Mouse (Mus musculus): ENCODE measurements around the gene Pax6.

The Pax6 gene

DNA sequence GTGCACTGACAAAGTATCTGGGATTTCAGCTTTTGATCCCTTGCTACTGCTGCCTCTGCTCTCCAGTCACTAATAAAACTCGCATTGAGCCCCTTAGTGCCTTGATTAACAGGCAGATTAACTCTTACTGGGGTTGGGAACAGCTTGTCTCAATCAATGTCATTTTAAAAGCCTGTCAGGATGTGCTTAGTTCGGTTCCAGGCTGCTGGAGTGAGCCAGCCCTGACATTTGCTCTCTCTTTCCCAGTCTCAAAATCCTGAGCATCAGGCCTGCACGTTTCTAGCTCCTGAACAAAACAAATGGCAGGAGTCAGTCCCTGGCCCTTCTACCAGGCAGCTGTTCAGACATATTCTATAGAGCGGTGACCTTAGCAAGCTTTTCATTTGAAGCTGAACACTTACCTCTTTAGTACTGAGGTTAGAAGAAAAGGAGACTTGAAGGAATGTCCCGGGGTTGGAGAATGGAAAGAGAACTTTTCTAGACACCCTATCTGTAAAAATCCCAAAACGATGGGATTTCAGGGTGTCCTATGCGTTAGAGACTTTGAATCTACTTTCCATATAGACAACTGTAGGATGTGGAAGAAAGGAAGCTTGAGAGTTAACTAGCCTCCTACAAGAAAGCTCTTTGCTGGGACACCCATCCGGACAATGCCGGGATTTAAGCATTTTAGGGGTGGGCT is 2.6 kb downstream of the Pax6 start:
- in situ Hi-C loops (cut with MboI, MseI): loop anchor here (10.0 kb wide), 1 partner anchor 234 kb away; the partner anchor contains the start of genes Elp4 and Immp1l

GRCm38 (mm10) chr2:105671798-105672595 is 3.3 kb downstream of the Pax6 start:
- in situ Hi-C loops (cut with MboI, MseI): loop anchor here (10.0 kb wide), 1 partner anchor 233 kb away; the partner anchor contains the start of genes Elp4 and Immp1l

DNA sequence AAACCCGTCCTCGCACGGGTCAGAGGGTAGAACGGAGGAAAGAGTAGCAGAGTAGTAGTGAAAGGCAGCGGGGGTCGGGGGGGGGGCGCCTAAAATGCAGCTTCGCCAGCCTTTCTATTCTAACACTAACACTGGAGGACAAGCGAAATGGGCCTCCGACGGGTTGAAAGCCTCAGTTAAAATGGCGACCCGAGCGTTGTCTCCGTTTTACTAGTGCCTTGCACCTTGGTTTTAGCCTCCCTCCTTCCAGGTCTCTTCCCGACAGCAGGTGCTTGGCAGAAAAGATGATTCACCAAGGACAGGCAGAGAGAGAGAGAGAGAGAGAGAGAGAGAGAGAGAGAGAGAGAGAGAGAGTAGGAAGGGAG is 3.9 kb downstream of the Pax6 start:
- in situ Hi-C loops (cut with MboI, MseI): loop anchor here (10.0 kb wide), 1 partner anchor 232 kb away; the partner anchor contains the start of genes Elp4 and Immp1l

DNA sequence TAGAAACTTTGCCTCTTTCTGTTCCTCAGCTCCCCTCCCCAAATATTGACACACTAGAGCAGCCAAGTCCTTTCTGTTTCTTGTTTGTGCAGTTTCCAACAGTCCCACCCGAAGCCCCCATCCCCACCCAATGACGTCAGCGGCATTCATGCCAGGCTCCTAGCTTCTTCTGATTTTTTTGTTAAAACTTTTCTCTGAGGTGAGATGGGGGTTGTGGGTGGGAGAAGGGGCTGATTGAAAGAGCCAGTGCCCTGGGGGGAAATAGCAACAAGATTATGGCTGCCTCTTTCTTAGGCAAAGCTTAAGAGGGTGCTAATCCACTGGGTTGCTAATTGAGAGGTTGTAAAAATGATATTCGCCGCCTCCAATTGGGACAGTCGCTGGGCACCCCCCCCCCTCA is 4.4 kb downstream of the Pax6 start:
- in situ Hi-C loops (cut with MboI, MseI): loop anchor here (10.0 kb wide), 1 partner anchor 232 kb away; the partner anchor contains the start of genes Elp4 and Immp1l

GRCm38 (mm10) chr2:105673631-105674060 is 4.9 kb downstream of the Pax6 start:
- in situ Hi-C loops (cut with MboI, MseI): loop anchor here (10.0 kb wide), 1 partner anchor 231 kb away; the partner anchor contains the start of genes Elp4 and Immp1l

DNA sequence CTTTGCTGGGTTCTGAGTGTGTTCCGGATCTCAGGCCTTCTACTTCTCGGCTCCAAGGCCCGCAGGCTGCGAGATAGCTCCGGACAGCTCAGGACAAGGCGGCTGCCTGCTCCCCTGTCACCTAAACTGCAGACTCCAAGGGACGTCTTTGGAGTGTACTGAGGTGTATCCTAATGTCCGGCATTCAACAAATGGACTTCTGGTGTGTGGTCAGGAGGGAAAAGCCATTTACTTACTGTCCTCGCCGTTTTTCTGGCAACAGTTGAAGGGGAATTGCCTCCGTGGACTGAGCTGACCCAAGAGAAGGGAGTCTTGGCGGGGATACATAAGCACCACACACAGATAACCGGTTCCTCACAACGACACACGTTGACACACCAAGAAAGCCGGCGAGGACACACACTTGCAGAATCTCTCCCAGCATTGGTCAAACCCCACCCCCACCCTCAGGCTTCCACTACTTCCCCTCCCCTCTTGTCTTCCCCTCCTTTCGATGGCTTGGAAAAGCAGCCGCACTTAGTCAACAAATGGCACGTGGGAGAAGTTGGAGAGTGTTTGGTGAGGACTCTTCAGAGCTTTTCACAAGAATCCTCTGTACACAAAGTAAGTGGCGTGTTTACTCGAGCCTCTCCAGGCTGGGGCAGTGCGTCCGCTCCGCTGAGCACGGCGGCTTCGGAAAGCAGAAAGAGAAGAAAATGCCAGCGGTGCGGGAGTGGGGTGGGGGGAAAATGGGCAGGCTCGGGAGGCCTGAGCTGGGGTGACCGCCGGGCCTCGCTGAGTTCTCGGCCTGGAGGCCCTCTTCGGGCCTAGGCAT is 5.6 kb downstream of the Pax6 start:
- in situ Hi-C loops (cut with MboI, MseI): loop anchor here (10.0 kb wide), 1 partner anchor 231 kb away; the partner anchor contains the start of genes Elp4 and Immp1l

DNA sequence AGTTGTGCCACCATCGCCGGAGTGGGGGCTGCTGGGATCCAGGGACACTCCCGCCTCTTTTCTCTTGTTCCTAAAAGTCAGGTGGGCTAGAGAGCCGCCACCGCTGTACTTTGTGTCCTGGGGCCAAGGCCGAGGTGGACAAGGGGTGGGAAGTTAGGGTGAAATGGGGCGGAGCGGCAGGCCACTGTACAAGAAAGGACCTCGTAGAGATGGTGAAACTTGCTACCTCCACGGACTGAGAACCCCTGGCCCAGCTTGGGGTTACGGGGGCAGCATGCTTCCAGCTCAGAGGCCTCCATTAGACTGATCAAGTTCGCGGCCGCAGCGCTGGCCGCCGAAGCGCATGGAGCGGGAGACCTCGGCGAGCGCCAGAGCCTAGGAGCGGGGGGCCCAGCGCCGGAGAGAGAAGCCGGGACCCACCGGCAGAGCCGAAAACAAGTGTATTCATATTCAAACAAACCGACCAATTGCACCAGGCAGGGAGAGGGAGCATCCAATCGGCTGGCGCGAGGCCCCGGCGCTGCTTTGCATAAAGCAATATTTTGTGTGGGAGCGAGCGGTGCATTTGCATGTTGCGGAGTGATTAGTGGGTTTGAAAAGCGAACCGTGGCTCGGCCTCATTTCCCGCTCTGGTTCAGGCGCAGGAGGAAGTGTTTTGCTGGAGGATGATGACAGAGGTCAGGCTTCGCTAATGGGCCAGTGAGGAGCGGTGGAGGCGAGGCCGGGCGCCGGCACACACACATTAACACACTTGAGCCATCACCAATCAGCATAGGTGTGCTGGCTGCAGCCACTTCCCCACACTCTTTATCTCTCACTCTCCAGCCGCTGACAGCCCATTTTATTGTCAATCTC is 6.4 kb downstream of the Pax6 start:
- in situ Hi-C loops (cut with MboI, MseI): loop anchor here (10.0 kb wide), 1 partner anchor 230 kb away; the partner anchor contains the start of genes Elp4 and Immp1l

DNA sequence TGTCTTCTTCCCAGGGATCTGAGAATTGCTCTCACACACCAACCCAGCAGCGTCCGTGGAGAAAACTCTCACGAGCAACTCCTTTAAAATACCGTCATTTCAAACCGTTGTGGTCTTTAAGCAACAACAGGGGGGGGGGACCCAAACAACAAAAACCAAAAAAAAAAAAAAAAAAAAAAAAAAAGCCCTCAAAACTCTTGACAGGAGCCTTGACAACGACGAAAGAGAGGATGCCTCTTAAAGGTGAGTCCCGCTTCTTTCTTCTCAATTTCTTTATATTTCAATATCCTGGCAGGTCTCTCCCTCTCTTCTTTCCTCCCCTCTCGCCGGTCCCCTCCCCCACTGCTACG is 7.0 kb downstream of the Pax6 start:
- in situ Hi-C loops (cut with MboI, MseI): loop anchor here (10.0 kb wide), 1 partner anchor 229 kb away; the partner anchor contains the start of genes Elp4 and Immp1l

GRCm38 (mm10) chr2:105676080-105676908 is 7.6 kb downstream of the Pax6 start:
- in situ Hi-C loops (cut with MboI, MseI): loop anchor here (10.0 kb wide), 1 partner anchor 229 kb away; the partner anchor contains the start of genes Elp4 and Immp1l

GRCm38 (mm10) chr2:105676909-105677433 is 8.3 kb downstream of the Pax6 start:
- in situ Hi-C loops (cut with MboI, MseI): loop anchor here (10.0 kb wide), 1 partner anchor 228 kb away; the partner anchor contains the start of genes Elp4 and Immp1l

GRCm38 (mm10) chr2:105677434-105678105 is 8.9 kb downstream of the Pax6 start:
- in situ Hi-C loops (cut with MboI, MseI): loop anchor here (10.0 kb wide), 1 partner anchor 227 kb away; the partner anchor contains the start of genes Elp4 and Immp1l

GRCm38 (mm10) chr2:105678306-105678705 is 9.6 kb downstream of the Pax6 start:
- in situ Hi-C loops (cut with MboI, MseI): loop anchor here (10.0 kb wide), 1 partner anchor 226 kb away; the partner anchor contains the start of genes Elp4 and Immp1l

DNA sequence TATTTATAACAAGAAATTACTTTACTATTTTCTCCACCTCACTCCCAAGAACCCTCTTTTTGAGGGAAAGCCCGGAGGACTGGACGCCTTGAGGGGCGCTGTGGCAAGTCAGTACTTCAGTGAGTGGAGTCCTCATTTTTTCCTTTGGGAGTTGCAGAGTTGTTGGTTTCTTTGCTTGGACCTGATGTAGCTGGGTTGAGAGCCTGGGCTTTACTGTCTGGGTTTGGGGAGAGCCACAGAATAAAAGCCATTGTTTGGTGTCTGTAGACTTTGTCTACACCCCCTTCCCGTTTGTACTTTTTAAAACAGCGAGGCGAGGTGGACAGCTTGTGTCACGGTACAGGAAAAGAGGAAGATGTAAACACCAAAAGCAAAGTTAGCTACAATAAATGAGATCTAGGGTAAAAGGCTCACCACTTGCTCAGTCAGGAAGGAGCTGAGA is 10.2 kb downstream of the Pax6 start:
- in situ Hi-C loops (cut with MboI, MseI): loop anchor here (10.0 kb wide), 1 partner anchor 226 kb away; the partner anchor contains the start of genes Elp4 and Immp1l

DNA sequence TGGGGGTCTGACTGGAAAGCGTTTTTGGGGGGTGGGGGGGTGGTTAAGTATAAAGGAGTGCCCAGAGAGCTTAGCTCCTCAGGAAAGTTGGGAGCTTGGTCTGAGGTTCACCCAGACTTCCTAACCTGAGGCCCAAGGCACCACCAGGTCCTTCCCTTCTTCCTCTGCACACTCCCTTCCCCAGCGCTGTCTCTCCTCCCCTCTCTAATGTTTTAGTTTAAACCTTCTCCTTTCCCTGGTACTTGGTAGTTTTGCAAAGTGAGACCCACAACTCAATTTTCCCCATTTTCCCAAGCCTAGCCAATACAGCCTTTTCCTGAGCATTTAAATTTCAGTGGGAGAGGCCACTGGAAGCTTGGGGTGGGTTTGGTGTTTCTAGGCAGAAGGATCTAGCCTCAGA is 10.6 kb downstream of the Pax6 start:
- in situ Hi-C loops (cut with MboI, MseI): loop anchor here (10.0 kb wide), 1 partner anchor 225 kb away; the partner anchor contains the start of genes Elp4 and Immp1l

DNA sequence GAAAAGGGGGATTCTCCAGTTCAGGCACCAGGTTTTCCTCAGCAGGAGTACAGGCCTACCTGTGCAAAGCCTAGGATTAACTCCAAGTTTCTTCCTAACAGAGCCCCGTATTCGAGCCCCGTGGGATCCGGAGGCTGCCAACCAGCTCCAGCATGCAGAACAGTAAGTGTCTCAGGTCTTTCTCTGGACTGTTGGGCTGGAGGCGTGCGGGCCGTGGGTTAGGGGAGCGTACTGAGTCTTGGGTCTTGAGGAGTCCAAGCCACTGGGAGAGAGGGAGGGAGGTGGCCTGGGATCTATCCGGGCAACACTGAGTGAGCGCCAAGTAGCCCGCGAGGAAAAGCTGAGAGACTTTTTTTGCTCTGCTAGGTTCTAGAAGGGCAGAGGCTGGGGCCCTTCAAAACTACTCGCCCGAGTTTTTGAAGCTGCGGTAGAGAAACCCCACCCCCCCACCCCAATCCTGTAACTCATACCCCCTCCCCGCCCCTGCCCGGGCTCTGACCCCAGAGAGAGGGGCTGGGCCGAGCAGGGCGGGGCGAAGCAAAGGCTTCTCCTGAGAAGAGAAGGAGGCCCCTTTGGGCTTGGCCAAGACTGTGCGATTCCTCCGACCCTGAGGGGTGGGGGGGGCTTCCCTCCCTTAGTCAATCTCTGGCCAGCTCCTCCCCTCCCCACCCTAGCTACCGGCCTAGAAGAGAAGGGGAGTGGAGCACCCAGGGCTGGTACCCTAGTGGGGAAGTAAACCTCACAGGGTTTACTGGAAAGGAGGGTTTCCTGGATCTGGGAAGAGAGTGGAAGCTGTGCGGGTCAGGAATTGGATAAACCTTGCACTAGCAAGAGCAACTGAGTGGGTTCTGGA is 11.7 kb downstream of the Pax6 start:
- in situ Hi-C loops (cut with MboI, MseI): no loop called here

GRCm38 (mm10) chr2:105680999-105681710 is 12.5 kb downstream of the Pax6 start:
- in situ Hi-C loops (cut with MboI, MseI): no loop called here

Data from T-helper 2 cell (primary cell).